Mouse (Mus musculus): Measurements from ENCODE around the gene Gpr62. TPM values are rescaled to one million over a fixed set of nuclear protein-coding genes. Genes with fewer than 3 reads are reported as not detected.

Gpr62 gene
- polyA plus RNA-seq, 1 experiment from 2014 or later: 0.12 TPM

- WGBS: 93% methylated on average over 8 of the region's 8 CpGs
- no peak for ATAC-seq (ENCODE audit: low FRiP score)
- peaks cover 43% of the 10 kb centered on the region for H3K4me1 ChIP-seq (ENCODE audit: control insufficient read depth, insufficient read depth, low read length)
- H3K9me3 ChIP-seq (ENCODE audit: control insufficient read depth, low read length): no peaks in the 10 kb centered on the region
- H3K27me3 ChIP-seq (ENCODE audit: control insufficient read depth, insufficient read depth, low read length): no peaks in the 10 kb centered on the region
- no peak overlapping the region for H3K27ac ChIP-seq (ENCODE audit: low read depth, low read length)
- no peak overlapping the region for H3K4me2 ChIP-seq
- H3K9ac ChIP-seq (ENCODE audit: low read length): no peak overlapping the region
- DNase-seq (ENCODE audit: low spot score, missing footprints): peak; percentile 57
- no peak overlapping the region for H3K4me3 ChIP-seq (ENCODE audit: low read depth, low read length)
- no peaks in the 10 kb centered on the region for H3K36me3 ChIP-seq (ENCODE audit: control insufficient read depth, insufficient read depth, low read length)
Observed at GRCm38 (mm10) chr9:106449947-106450346, 15.8 kb downstream of the Gpr62 start.

GRCm38 (mm10) chr9:106448498-106449031 is 17.2 kb downstream of the Gpr62 start:
- Histone ChIP-seq H3K9me3 (ENCODE audit: control insufficient read depth, low read length) (no peaks in the 10 kb centered on the region), H3K9ac (ENCODE audit: low read length) (peak overlapping the region; percentile 53), H3K4me2 (peak overlapping the region; percentile 53), H3K27me3 (ENCODE audit: control insufficient read depth, insufficient read depth, low read length) (no peaks in the 10 kb centered on the region), H3K4me3 (ENCODE audit: low read depth, low read length) (peak overlapping the region; percentile 32), H3K36me3 (ENCODE audit: control insufficient read depth, insufficient read depth, low read length) (no peaks in the 10 kb centered on the region), H3K4me1 (ENCODE audit: control insufficient read depth, insufficient read depth, low read length) (peaks cover 40% of the 10 kb centered on the region), H3K27ac (ENCODE audit: low read depth, low read length) (no peak overlapping the region; the same call in 1 of the 2 replicates)
- peak; percentile 95 for DNase-seq (ENCODE audit: low spot score, missing footprints)
- 2% methylated on average over 23 of the region's 23 CpGs for WGBS
- ATAC-seq (ENCODE audit: low FRiP score): peak; percentile 14; the same call in 1 of the 2 replicates

GRCm38 (mm10) chr9:106447951-106448350 is 17.8 kb downstream of the Gpr62 start:
- H3K27ac ChIP-seq (ENCODE audit: low read depth, low read length): peak overlapping the region; percentile 32
- H3K36me3 ChIP-seq (ENCODE audit: control insufficient read depth, insufficient read depth, low read length): no peaks in the 10 kb centered on the region
- peak overlapping the region; percentile 70; the same call in 1 of the 2 replicates for H3K9ac ChIP-seq (ENCODE audit: low read length)
- no peaks in the 10 kb centered on the region for H3K27me3 ChIP-seq (ENCODE audit: control insufficient read depth, insufficient read depth, low read length)
- no peak overlapping the region for H3K4me3 ChIP-seq (ENCODE audit: low read depth, low read length)
- ATAC-seq (ENCODE audit: low FRiP score) (0 out of 2 replicates have a peak, but pooled peaks have one; percentile 10), DNase-seq (ENCODE audit: low spot score, missing footprints) (no peak)
- 39% methylated on average over 9 of the region's 9 CpGs for WGBS
- peaks cover 36% of the 10 kb centered on the region for H3K4me1 ChIP-seq (ENCODE audit: control insufficient read depth, insufficient read depth, low read length)
- peak overlapping the region; percentile 80 for H3K4me2 ChIP-seq
- no peaks in the 10 kb centered on the region for H3K9me3 ChIP-seq (ENCODE audit: control insufficient read depth, low read length)

GRCm38 (mm10) chr9:106447348-106447747 is 18.4 kb downstream of the Gpr62 start, which contains the start of the genes Abhd14b and Abhd14a:
Gene Abhd14b, plus strand, starts transcription at chr9:106447459.
Gene Abhd14a, minus strand, starts transcription at chr9:106447678.
- Histone ChIP-seq H3K36me3 (ENCODE audit: control insufficient read depth, insufficient read depth, low read length) (no peaks in the 10 kb centered on the region), H3K9me3 (ENCODE audit: control insufficient read depth, low read length) (no peaks in the 10 kb centered on the region), H3K4me2 (peak within 1 kb of the TSS; percentile 80), H3K4me1 (ENCODE audit: control insufficient read depth, insufficient read depth, low read length) (peaks cover 30% of the 10 kb centered on the region), H3K27me3 (ENCODE audit: control insufficient read depth, insufficient read depth, low read length) (no peaks in the 10 kb centered on the region), H3K4me3 (ENCODE audit: low read depth, low read length) (peak within 1 kb of the TSS; percentile 42), H3K27ac (ENCODE audit: low read depth, low read length) (peak within 1 kb of the TSS; percentile 32), H3K9ac (ENCODE audit: low read length) (peak within 1 kb of the TSS; percentile 70)
- WGBS: under 1% methylated on average over 24 of the region's 24 CpGs
- DNase-seq (ENCODE audit: low spot score, missing footprints) (peak; percentile 99), ATAC-seq (ENCODE audit: low FRiP score) (peak; percentile 82)

GRCm38 (mm10) chr9:106444836-106445235 is 20.9 kb downstream of the Gpr62 start:
- no peak for DNase-seq (ENCODE audit: low spot score, missing footprints)

GRCm38 (mm10) chr9:106442680-106443079 is 23.1 kb downstream of the Gpr62 start:
- no peak for DNase-seq (ENCODE audit: low spot score, missing footprints)
- 70% methylated on average over 5 of the region's 5 CpGs for WGBS
- no peaks in the 10 kb centered on the region for H3K9me3 ChIP-seq (ENCODE audit: control insufficient read depth, low read length)
- no peak overlapping the region for H3K4me2 ChIP-seq
- H3K36me3 ChIP-seq (ENCODE audit: control insufficient read depth, insufficient read depth, low read length): no peaks in the 10 kb centered on the region
- H3K27ac ChIP-seq (ENCODE audit: low read depth, low read length): no peak overlapping the region
- H3K27me3 ChIP-seq (ENCODE audit: control insufficient read depth, insufficient read depth, low read length): no peaks in the 10 kb centered on the region
- no peak for ATAC-seq (ENCODE audit: low FRiP score)
- peaks cover 12% of the 10 kb centered on the region for H3K4me1 ChIP-seq (ENCODE audit: control insufficient read depth, insufficient read depth, low read length)
- no peak overlapping the region for H3K9ac ChIP-seq (ENCODE audit: low read length)
- no peak overlapping the region for H3K4me3 ChIP-seq (ENCODE audit: low read depth, low read length)

More at GRCm38 (mm10) chr9:106444836-106445235, 20.9 kb downstream of the Gpr62 start:
- H3K4me3 ChIP-seq (ENCODE audit: low read depth, low read length): no peak overlapping the region
- no peaks in the 10 kb centered on the region for H3K36me3 ChIP-seq (ENCODE audit: control insufficient read depth, insufficient read depth, low read length)
- no peaks in the 10 kb centered on the region for H3K27me3 ChIP-seq (ENCODE audit: control insufficient read depth, insufficient read depth, low read length)
- peaks cover 19% of the 10 kb centered on the region for H3K4me1 ChIP-seq (ENCODE audit: control insufficient read depth, insufficient read depth, low read length)
- H3K9ac ChIP-seq (ENCODE audit: low read length): no peak overlapping the region
- H3K27ac ChIP-seq (ENCODE audit: low read depth, low read length): no peak overlapping the region
- no peak for ATAC-seq (ENCODE audit: low FRiP score)
- no peaks in the 10 kb centered on the region for H3K9me3 ChIP-seq (ENCODE audit: control insufficient read depth, low read length)
- 73% methylated on average over 4 of the region's 4 CpGs for WGBS
- no peak overlapping the region for H3K4me2 ChIP-seq

GRCm38 (mm10) chr9:106436566-106436965 is 29.2 kb downstream of the Gpr62 start:
- Histone ChIP-seq H3K9me3 (ENCODE audit: control insufficient read depth, low read length) (no peaks in the 10 kb centered on the region), H3K4me1 (ENCODE audit: control insufficient read depth, insufficient read depth, low read length) (peaks cover 12% of the 10 kb centered on the region), H3K27me3 (ENCODE audit: control insufficient read depth, insufficient read depth, low read length) (no peaks in the 10 kb centered on the region), H3K36me3 (ENCODE audit: control insufficient read depth, insufficient read depth, low read length) (peaks cover 8% of the 10 kb centered on the region), H3K4me2 (no peak overlapping the region), H3K4me3 (ENCODE audit: low read depth, low read length) (no peak overlapping the region), H3K27ac (ENCODE audit: low read depth, low read length) (no peak overlapping the region), H3K9ac (ENCODE audit: low read length) (no peak overlapping the region)
- ATAC-seq (ENCODE audit: low FRiP score) (no peak), DNase-seq (ENCODE audit: low spot score, missing footprints) (no peak)
- 81% methylated on average over 9 of the region's 9 CpGs for WGBS

- Histone ChIP-seq H3K27me3 (ENCODE audit: control insufficient read depth, insufficient read depth, low read length) (no peaks in the 10 kb centered on the region), H3K9ac (ENCODE audit: low read length) (no peak overlapping the region), H3K27ac (ENCODE audit: low read depth, low read length) (no peak overlapping the region), H3K4me3 (ENCODE audit: low read depth, low read length) (no peak overlapping the region), H3K36me3 (ENCODE audit: control insufficient read depth, insufficient read depth, low read length) (peaks cover 14% of the 10 kb centered on the region), H3K4me1 (ENCODE audit: control insufficient read depth, insufficient read depth, low read length) (peaks cover 18% of the 10 kb centered on the region), H3K4me2 (no peak overlapping the region), H3K9me3 (ENCODE audit: control insufficient read depth, low read length) (no peaks in the 10 kb centered on the region)
- no peak for DNase-seq (ENCODE audit: low spot score, missing footprints)
- ATAC-seq (ENCODE audit: low FRiP score): no peak
- WGBS: 75% methylated on average over 7 of the region's 7 CpGs
Observed at GRCm38 (mm10) chr9:106433389-106433788, 32.3 kb downstream of the Gpr62 start.

GRCm38 (mm10) chr9:106430015-106430264 is 35.8 kb downstream of the Gpr62 start:
- H3K4me1 ChIP-seq (ENCODE audit: control insufficient read depth, insufficient read depth, low read length): peaks cover 8% of the 10 kb centered on the region
- no peak for DNase-seq (ENCODE audit: low spot score, missing footprints)
- no peaks in the 10 kb centered on the region for H3K27me3 ChIP-seq (ENCODE audit: control insufficient read depth, insufficient read depth, low read length)
- WGBS: 2% methylated on average over 4 of the region's 4 CpGs
- peak overlapping the region; percentile 92; the same call in 1 of the 2 replicates for H3K27ac ChIP-seq (ENCODE audit: low read depth, low read length)
- peak overlapping the region; percentile 88 for H3K4me3 ChIP-seq (ENCODE audit: low read depth, low read length)
- peak overlapping the region; percentile 98 for H3K9ac ChIP-seq (ENCODE audit: low read length)
- peaks cover 14% of the 10 kb centered on the region for H3K36me3 ChIP-seq (ENCODE audit: control insufficient read depth, insufficient read depth, low read length)
- no peak for ATAC-seq (ENCODE audit: low FRiP score)
- no peaks in the 10 kb centered on the region for H3K9me3 ChIP-seq (ENCODE audit: control insufficient read depth, low read length)
- peak overlapping the region; percentile 55 for H3K4me2 ChIP-seq
